Mouse (Mus musculus) heart, adult 2 months (tissue): ENCODE results near the gene Zfp276.

Source experiments
- CTCF ChIP-seq: fragments of 200-600 bp; IDR thresholded peaks from 2 replicates; pipeline ENCODE4 v1.8.1; 2022; ENCODE audit warnings: antibody characterized with exemption, mild to moderate bottlenecking, moderate library complexity
- POLR2A ChIP-seq: fragments of 200-500 bp; IDR thresholded peaks from 2 replicates; pipeline ENCODE4 v1.6.1; 2011; ENCODE audit warnings: mild to moderate bottlenecking, low read depth, low read length, control low read depth; ENCODE audit not compliant: insufficient read depth

- no peak for TF ChIP-seq POLR2A
- no peak for TF ChIP-seq CTCF
Observed at GRCm38 (mm10) chr8:123228416-123228815, 25.6 kb upstream of the Zfp276 start.
